Mouse (Mus musculus): Measurements from ENCODE around the gene Tmem251. TPM values are rescaled to one million over a fixed set of nuclear protein-coding genes. Genes with fewer than 3 reads are reported as not detected.

The Tmem251 gene
- total RNA-seq (2022) = 1 to 10 TPM; 3.5 to 4.7 (median 4.4) TPM

DNA sequence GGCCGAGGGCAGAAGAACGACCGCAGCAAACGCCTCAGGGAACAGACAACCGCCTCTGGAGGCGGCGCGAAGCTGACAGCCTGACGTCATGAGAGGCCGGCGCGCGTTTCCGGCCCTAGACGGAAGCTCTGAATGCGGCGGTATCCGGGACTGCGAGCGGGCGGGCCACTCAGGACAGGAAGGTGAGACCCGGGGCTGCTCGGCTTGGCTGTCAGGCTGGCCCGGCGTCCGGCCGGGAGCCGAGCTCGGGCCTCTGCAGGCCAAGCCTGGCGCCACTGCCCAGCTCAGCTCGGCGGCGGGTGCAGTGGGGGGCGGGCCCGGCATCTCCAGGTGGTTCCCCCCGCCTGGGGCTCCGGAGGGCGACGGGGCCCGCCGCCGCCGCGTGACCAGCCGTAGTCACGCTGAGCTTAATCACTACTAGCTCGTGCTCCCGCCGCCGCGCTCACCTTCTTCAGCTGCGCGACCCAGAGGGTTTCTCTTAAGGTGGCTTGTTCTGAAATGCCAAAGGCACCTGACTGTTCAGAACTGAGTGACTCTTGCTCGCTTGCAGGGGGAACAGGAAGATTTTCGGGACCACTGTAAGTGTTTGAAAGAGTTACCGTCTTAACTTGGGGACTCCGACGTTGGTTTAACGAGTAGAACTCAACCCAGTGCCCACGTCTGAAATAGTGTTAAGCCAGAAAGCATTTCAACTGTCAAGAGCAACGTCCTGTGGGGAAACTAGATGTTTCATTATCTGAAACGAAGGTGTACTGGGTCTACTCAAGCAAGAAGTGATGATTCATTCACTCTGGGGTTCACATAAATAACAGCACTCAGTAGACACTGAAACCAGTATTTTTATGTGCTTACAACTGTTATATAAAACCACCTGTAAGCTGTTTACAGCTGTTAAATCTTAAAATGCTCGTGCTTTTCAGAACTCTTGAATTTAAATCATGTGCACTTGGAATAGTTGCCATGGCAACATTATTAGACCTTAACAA is at the start of gene Tmem251, which contains the start of gene Moap1:
Tmem251 (plus strand) TSS at position 174 of the 986 bp plus-strand sequence.
Moap1 (minus strand) TSS at position 73 of the 986 bp plus-strand sequence.
- peak; percentile 90 for DNase-seq (ENCODE audit: low spot score)

DNA sequence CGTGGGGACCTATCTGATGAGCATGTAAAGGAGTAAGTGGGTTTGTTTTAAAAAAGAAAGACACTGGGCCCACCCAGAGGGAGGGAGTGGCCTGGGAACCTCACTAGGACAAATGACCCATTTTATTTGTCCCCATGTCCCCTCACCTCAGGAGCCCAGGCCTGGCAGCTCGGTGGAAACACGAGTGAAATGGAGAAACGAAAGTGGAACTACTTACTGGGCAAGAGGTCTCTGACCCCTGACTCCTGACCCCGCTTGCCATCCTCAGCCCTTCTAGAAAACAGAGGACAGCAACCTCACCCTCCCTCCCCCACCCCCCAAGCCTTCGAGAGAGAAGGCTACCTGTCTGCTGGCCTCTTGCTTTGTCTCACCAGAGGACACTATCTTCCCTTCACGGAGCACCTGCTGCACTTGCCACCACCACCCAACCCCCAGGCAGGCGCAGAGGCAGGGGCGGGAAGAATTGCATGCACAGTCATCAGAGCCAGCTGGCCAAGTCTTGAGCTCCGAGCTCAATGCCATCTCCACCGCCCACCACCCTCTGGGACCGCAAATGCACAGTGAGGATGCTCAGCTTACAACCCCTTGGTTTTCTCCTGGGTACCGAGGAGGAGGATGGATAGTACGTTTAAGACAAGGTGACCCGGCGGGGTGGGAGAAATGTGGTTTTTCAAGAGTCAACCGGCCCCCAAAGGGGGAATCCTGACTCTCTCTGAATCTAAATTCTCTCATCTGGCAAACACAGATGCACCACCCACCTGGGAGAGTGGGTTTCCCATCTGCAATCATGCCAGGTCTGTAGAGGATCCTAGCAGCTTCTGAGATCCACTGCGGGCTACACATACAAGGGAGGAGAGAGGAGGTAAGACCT is 48.0 kb upstream of the Tmem251 start:
- no peak for DNase-seq (ENCODE audit: low spot score)

DNA sequence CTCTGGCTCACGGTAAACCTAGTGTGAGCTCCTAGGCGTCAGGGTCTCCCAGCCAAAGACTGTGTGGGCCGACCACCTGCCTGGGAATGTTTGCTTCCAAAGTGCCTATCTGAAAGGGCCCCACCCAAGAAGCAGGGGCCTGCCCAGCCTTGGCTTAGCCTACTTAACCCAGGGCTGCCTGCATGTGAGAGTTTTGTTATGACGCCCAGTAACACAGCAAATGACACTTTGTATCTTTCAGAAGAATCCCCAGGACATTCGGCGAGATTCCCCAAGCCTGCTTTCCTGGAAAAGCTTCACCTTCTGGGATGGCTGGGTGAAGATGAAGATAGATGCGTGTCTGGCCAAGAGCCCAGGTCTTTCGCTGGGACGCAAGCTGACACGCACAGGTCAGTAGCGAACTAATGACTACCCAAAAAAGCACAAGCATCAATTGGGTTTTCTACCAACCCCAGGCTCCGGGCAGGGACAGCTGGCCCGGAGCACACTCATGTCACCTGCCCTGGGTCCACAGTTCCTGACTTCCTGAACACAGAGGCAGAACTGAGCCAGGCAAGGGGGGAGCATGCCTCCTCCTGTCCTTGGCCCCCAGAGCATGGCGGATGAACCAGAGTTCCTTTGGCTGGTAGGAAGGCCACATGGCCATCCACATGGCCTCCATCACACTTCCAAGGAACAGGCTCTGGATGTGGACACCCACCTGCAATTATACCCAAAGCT is 46.8 kb upstream of the Tmem251 start:
- no peak for DNase-seq (ENCODE audit: low spot score)

DNA sequence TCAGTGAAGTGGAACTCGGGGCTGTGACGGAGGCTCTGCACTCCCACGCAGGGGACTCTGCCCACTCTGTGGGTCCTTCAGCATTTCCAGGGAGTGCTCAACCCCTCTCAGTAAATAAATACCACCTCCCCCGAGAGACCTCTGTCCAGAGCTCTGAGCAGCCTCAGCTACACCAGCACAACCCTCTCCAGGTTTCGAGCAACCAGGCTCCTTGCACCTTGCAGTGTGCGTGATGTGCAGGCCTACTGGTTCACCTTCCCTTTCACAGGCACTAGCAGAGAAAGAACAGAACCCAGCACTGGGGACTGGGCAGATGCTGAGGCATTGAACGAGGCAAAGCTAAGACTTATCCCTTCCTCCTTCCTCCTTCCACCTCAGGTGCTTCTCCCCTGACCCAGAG is 46.2 kb upstream of the Tmem251 start:
- no peak for DNase-seq (ENCODE audit: low spot score)

DNA sequence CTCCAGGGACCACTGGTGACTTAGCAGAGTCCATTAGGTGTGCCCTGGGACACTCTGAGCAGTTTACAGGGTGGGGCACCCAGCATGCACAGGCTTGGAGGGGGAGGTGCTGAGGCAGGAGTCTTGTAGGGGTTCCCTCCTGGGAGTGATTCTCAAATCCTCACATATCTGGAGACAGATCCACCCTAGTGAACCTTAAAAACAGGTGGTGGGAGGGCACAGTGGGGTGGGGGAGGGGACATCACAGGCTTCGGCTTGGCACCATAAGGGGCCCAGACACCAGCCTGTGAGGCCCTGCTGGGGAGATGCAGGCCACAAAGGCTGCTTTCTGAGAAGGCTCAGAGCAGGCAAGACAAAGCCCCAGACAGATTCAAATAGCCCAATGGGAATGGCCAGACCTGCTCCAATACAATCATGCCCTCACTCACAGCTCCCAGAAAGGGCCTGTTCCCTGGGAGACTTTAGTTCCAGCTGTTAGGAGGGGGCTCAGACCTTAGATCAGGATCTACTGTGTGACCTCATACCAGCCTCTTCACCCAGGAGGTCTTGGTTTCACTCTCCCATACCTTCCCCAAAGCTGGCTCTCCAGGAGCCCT is 45.4 kb upstream of the Tmem251 start:
- DNase-seq (ENCODE audit: low spot score) = no peak

DNA sequence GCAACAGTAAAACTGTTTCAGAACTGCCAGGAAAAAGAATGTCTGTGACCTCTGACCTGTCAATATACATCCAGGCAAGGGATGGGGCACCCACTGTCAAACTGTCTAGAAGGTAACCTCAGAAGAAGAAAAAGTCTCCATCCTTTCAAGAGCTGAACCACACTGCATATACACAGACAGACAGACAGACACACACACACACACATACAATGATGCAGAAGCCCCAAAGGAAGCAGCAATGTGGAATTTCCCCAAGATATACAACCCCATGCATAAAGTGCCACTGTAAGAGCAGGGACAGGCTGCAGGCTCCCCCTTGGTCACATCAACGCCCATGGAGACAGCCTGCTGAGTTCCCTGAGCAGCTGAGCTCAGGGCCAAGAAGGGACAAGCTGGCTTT is 44.4 kb upstream of the Tmem251 start:
- no peak for DNase-seq (ENCODE audit: low spot score)

DNA sequence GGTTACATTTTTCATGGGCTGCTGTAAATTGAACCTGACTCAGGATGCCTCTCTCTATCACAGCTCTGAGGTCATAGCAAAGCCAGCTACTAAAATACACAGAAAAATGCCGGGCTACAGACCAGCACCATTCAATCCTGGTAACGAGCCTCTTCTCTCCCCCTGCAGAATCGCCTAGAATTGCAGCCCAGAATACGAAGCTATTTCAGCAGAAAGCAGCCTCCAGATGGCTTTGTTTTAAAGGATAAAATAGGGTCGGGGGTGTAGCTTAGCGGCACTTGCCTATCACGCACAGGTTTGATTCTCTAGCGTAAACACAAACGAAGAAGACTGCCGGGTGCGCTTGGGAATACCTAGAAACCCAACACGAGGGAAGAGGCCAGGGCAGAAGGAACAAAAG is 43.1 kb upstream of the Tmem251 start:
- no peak for DNase-seq (ENCODE audit: low spot score)

DNA sequence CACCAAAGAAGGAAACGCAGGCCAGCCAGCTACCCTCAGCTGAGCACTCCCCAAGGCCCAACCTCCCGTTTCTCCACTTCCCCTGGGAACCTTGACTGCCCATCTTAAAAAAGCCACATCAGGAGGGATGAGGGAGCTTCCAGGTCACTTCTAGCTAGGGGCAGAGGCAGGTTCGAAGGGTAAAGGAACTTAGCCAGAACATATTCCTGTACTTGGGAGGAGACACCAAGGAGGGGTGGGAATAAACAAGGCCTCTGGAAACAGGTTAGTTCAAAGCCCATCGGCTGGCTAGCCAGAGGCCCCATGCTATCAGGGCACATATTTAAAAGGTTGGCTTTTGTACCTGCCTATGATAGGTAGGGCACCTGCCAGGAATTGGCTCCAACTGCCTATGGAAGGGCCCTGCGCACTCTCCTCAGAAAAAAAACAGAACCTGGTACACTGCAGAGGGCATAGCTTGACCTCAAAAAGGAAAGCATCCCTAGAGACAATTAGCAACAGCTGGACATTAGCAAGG is 41.8 kb upstream of the Tmem251 start:
- no peak for DNase-seq (ENCODE audit: low spot score)

DNA sequence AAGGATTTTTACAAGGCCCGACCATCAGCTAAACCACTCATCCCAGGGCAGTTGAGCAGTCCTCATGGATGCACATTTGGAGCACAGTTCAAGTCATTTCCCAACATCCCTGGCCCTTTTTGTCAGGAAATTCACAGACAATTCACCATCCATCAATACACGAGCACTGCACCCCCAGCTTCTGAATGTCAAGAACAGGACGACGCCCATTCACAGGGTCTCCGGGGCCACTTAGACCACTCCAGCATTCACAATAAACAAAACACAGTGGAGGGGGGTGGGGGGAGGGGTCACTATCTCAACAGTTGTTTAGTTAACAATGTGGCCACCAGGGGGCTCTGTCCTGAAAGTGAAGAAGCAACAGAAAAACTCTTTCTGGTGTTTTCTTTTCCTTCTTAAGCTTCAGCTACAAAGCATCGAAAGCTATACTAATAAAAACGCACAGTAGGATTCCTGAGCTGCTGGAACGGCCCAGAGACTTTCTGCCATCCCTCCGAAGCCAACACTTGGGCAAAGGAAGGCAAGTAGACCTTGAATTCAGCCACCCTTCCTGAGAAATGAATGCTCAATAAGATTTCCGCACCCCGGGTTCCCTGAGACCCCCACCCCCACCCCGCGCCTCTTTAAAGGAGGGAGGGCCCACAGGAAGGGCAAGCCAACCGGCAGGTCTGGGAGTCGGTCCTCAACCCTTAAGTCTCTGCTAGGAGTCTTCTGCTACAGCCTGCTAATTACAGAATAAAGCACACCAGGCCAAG is 41.0 kb upstream of the Tmem251 start:
- peak; percentile 81 for DNase-seq (ENCODE audit: low spot score)

DNA sequence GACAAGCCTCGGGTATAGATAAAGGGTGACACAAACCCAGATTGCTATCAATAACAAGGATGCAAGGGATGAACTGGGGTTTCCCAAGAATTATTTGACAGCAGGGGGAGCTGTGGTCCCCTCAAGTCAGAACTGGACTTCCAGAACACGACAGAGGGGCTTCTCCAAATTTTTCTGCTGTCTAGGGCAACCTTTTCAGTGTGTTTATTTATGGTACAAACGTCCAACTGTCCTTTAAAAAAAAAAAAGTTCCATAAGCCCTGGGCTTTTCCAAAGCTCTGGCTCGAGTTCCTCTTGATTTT is 40.5 kb upstream of the Tmem251 start:
- no peak for DNase-seq (ENCODE audit: low spot score)

DNA sequence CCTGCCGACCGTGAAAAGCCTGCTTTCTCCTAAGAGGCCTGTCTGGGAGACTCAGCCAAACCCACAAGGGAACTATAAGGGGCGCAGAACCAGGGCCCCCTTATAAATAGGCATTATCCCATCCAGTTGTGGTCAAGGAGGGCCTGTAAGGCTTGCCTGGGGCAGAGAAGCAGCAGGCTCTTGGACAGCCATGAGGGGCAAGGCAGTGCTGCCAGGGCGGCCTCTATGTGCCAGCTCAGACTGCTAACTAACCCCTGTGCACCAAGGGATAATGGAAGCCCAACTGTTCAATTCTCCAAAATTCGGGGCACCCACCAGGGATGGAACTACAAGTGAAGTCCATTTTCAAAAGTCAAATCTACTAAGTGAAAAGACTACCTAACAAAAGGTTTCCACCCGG is 40.1 kb upstream of the Tmem251 start:
- DNase-seq (ENCODE audit: low spot score) = no peak

DNA sequence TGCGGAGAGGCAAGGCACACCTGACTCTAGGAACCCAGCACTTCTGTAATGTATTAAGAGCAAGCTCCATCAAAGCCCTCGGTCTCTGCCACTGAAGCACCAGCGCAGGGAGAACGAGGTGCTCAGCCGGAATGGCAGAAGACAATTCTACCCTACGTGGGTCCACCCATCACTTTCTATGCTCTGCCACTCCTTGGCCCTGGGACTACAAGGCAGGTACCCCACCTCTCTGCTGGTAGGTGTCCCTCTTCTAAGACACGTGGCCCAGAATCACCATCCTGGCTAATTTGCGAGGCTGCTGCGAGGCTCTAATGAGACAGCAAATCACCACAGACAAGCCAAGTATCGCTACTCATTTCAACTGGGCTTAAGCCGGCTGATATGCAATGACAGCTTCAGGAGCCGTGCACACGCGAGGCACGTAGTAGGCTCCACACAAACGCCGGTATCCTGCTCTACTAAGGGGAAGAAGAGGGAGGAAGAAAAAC is 39.6 kb upstream of the Tmem251 start:
- DNase-seq (ENCODE audit: low spot score) = no peak

DNA sequence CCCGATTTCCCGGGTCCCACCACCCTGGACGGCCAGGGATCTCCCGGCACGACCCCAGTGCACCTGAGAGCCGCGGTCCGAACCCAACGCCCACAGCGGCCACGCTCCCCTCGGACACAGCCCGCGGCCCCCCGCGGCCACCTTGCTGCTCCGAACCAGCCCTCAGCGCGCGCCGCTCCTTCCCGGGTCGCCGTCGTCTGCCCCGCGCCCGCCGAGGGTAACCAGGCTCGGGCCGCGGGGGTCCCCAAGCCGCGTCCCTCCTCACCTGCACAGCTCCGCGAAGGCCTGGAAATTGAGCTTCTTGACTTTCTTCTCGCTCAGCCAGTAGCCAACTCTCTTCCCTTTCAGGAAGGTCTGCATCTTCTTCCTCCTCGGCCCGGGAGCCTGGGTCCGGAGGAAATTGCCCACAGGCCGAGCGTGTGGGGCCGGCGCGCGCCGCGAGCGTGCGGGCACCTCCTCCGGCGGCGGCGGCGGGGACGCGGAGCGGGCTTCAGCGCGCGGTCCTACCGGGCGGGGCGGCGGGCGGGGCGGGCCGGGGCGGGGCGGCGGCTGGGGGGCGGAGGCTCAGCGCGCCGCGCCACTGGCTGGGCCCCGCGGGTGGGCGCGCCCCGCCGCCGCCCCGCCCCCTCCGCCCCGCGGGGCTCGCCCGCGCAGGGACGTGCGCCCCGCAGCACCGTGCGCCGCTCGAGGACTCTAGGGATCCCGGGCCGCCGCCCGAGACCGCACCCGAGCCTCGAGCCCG is 38.9 kb upstream of the Tmem251 start, which contains the start of gene Itpk1:
Itpk1 (minus strand) TSS at position 474 of the 742 bp plus-strand sequence.
- no peak for DNase-seq (ENCODE audit: low spot score)

DNA sequence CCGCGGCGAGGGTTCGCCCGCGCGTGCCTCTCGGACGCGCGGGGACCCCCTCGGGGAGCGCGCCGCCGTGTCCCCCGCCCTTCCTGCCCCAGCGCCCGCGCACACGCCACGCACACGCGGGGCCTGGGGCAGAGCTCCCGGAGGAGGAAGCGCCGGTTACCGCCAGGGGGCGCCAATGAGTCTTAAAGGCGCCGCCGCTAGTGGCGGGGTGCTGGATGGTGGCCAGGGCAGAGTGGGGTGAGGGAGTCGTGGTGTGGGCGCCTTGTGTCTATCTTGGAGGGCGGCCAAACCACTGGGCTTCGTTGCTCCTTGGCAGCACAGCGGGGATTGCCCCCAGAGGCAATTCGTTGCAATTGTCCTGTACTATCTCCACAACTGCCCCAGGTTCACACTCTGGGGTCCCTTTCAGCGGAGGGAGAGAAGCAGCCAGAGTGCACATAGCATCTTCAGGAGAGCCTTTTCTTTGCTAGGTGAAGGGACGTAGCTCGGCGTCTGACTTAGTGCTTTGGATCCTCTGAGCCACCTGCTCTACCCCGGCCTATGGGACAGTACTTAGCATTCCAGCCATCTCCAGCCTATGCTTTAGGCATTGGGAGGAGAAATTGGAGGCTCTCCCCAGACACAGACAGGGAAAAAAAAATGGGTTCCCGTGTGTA is 38.2 kb upstream of the Tmem251 start:
- peak; percentile 63 for DNase-seq (ENCODE audit: low spot score)

DNA sequence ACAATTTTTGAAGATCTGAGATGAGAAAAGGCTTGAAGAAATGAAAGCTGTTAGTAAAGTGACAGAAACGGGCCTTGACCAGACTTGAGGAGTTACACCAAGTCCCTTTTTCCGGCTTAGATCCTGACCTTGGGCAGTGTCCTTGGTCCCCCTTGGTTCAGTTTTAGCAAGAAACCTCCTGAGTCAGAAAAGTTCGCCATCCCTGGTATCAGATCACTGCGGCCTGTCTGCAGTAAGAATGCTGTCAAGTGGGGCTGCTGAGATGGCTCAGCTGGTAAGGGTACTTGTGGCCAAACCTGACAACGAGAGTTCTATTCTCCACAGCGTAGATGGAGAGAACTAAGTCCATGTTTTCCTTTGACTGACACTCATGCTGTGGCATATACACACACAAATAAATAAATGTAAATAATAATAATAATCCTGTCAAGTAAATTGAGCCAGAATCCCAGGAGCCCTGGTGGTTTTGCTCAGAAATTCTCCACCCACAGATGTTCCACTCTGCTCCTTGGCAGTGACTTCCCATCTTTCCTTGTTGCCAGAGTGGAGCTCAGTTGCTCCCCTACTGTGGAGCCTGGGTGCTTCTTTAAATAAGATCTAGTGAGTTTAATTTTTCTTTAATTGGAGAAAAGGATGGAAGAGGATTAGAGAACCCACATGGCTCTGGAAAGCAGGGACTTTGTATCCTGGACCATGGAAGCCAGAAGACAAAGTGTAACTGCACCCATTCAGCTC is 37.5 kb upstream of the Tmem251 start:
- no peak for DNase-seq (ENCODE audit: low spot score)

DNA sequence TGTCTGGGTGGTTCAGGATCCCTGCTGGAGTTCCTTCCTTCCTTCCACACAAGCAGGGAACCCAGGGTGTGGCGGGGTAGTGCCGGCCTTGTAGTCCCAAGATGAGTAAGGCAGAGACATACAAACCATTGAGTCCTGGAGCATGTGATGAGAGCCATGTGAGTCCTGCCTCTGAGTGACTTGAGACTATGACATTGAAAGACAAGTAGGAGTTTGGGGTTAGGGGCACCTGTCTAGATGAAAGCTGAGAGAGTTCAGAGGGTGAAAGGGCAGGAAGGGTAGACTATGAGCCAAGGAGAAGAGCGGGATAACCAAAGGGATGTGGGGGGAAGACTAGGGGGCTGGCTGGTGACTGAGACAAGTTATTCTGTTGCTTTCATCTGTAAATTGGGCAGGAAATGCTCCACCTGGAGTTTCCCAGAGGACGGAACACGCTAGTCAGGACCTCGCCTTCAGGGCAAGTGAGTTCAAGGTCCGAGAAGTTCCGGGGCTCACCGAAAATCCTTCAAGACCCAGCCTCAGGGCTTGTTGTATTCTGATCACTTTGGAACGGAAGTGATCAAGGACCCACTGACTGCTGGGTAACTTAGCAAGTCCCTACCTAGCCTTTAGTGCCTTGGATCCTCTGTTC is 36.6 kb upstream of the Tmem251 start:
- no peak for DNase-seq (ENCODE audit: low spot score)

DNA sequence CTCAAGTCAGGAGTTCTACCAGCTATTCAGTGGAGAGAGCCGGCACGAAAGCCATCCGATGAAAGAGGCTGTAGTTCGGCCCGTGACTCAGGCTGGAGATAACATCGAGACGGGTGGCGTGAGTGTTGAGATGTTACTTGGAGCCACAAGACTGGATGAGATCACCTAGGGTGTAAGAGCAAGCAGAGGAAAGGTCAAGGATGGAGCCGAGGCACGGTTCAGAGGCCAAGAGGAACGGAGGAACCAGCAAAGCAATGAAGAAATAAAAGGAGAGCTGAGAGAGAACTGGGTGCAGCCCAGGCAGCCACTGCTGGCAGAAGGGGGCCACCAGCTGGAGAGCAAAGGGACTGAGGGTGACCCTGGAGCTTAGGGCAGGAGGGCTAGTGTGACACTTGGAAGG is 35.3 kb upstream of the Tmem251 start:
- peak; percentile 28 for DNase-seq (ENCODE audit: low spot score)

DNA sequence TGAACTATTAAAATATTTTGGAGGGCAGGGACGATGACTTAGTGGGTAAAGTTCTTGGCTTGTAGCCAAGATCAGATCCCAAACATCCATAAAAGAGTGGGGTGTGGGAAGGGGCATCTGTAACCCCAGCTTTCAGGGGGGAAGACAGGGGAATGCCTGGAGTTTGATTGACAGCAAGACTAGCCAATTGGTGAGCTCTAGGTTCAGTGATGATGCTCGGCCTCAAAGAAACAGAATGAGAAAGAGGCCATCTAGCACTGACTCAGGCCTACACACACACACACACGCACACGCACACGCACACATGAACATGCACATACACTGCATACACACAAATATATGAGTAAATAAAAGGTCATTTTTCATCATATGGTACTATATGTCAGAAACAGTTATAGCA is 33.7 kb upstream of the Tmem251 start:
- DNase-seq (ENCODE audit: low spot score) = no peak
